Mouse (Mus musculus): ENCODE measurements around the gene Tal1. TPM values are rescaled to one million over a fixed set of nuclear protein-coding genes. Genes with fewer than 3 reads are reported as not detected.

Tal1 gene
- polyA plus RNA-seq, 1 experiment: 1.3 TPM

DNA sequence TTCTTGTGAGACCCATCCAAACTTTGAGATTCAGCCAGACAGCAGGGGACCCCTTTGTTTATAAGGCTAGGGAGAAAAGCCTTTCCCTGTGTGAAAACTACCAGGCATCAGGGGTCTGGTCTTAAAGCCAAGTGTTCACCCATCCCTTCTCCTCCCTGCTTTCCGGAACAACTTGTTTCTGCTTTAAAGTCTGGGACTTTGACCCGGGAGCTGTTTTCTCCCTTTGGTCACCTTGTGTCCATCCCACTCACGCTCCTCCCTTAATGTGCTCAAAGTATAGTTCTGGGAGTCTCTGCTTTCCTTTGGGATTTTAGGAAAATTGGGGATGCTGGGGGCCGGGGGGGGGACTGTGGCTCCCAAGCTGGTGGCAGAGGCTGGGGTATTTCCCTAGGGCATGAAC, 30.0 kb downstream of the Tal1 start:
- no peak overlapping the region for H3K4me3 ChIP-seq (ENCODE audit: control insufficient read depth, low read depth, low read length)
- TF ChIP-seq CTCF (IDR thresholded peaks at IDR 0.05; ENCODE audit: control insufficient read depth, insufficient read depth, insufficient replicate concordance, low read depth, low read length) (no peak), POLR2A (IDR thresholded peaks at IDR 0.05; ENCODE audit: control insufficient read depth, low read depth, low read length) (no peak)
- no peaks in the 10 kb centered on the region for H3K36me3 ChIP-seq (ENCODE audit: control insufficient read depth, insufficient read depth, low read length)
- H3K4me1 ChIP-seq (ENCODE audit: control insufficient read depth, insufficient read depth, low read length): peaks cover 7% of the 10 kb centered on the region
- no peaks in the 10 kb centered on the region for H3K27me3 ChIP-seq (ENCODE audit: control insufficient read depth, insufficient read depth, low read length)
- no peak overlapping the region for H3K27ac ChIP-seq (ENCODE audit: control insufficient read depth, insufficient read depth, low read depth, low read length)

- no peak for TF ChIP-seq CTCF (IDR thresholded peaks at IDR 0.05; ENCODE audit: control insufficient read depth, insufficient read depth, insufficient replicate concordance, low read depth, low read length)
- TF ChIP-seq POLR2A (IDR thresholded peaks at IDR 0.05; ENCODE audit: control insufficient read depth, low read depth, low read length): no peak
- Histone ChIP-seq H3K4me1 (ENCODE audit: control insufficient read depth, insufficient read depth, low read length) (peaks cover 7% of the 10 kb centered on the region), H3K36me3 (ENCODE audit: control insufficient read depth, insufficient read depth, low read length) (no peaks in the 10 kb centered on the region), H3K27me3 (ENCODE audit: control insufficient read depth, insufficient read depth, low read length) (no peaks in the 10 kb centered on the region), H3K4me3 (ENCODE audit: control insufficient read depth, low read depth, low read length) (no peak overlapping the region), H3K27ac (ENCODE audit: control insufficient read depth, insufficient read depth, low read depth, low read length) (no peak overlapping the region)
These were observed 30.7 kb downstream of the Tal1 start for GRCm38 (mm10) chr4:115086763-115087415.

- Histone ChIP-seq H3K27me3 (ENCODE audit: control insufficient read depth, insufficient read depth, low read length) (no peaks in the 10 kb centered on the region), H3K27ac (ENCODE audit: control insufficient read depth, insufficient read depth, low read depth, low read length) (no peak within 1 kb of the TSS), H3K4me3 (ENCODE audit: control insufficient read depth, low read depth, low read length) (peak within 1 kb of the TSS; percentile 60), H3K36me3 (ENCODE audit: control insufficient read depth, insufficient read depth, low read length) (no peaks in the 10 kb centered on the region), H3K4me1 (ENCODE audit: control insufficient read depth, insufficient read depth, low read length) (peaks cover 7% of the 10 kb centered on the region)
- TF ChIP-seq CTCF (IDR thresholded peaks at IDR 0.05; ENCODE audit: control insufficient read depth, insufficient read depth, insufficient replicate concordance, low read depth, low read length) (no peak), POLR2A (IDR thresholded peaks at IDR 0.05; ENCODE audit: control insufficient read depth, low read depth, low read length) (no peak)
These were observed 32.5 kb downstream of the Tal1 start, which contains the start of gene Pdzk1ip1 for GRCm38 (mm10) chr4:115088611-115089338. Gene Pdzk1ip1, plus strand, starts transcription at chr4:115088708.

GRCm38 (mm10) chr4:115090592-115090991, 34.4 kb downstream of the Tal1 start:
- Histone ChIP-seq H3K27me3 (ENCODE audit: control insufficient read depth, insufficient read depth, low read length) (no peaks in the 10 kb centered on the region), H3K27ac (ENCODE audit: control insufficient read depth, insufficient read depth, low read depth, low read length) (no peak overlapping the region)

DNA sequence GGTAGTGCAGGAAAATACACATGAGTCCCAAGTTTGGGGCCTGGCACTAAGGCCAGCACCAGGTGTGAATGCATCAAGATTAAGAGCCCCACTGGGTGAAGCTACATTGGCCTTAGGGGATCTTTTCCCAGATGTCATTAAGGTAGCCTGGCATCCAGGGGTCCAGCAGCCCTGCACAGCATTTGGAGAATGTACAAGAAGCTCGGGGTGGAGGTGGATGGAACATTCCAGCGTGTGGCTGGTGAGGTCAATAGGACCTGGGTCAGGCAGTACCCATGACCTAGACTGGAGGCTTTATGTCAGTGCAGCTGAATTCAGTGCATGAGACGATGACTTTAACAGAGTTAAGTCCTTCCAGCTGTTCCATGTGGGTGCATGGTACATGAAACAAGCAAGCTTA, 35.6 kb downstream of the Tal1 start:
- H3K27me3 ChIP-seq (ENCODE audit: control insufficient read depth, insufficient read depth, low read length): no peaks in the 10 kb centered on the region
- TF ChIP-seq POLR2A (IDR thresholded peaks at IDR 0.05; ENCODE audit: control insufficient read depth, low read depth, low read length): no peak
- H3K4me3 ChIP-seq (ENCODE audit: control insufficient read depth, low read depth, low read length): peak overlapping the region; percentile 77

More at GRCm38 (mm10) chr4:115090592-115090991, 34.4 kb downstream of the Tal1 start:
- Histone ChIP-seq H3K36me3 (ENCODE audit: control insufficient read depth, insufficient read depth, low read length) (no peaks in the 10 kb centered on the region), H3K4me1 (ENCODE audit: control insufficient read depth, insufficient read depth, low read length) (peaks cover 11% of the 10 kb centered on the region), H3K4me3 (ENCODE audit: control insufficient read depth, low read depth, low read length) (peak overlapping the region; percentile 77)
- TF ChIP-seq CTCF (IDR thresholded peaks at IDR 0.05; ENCODE audit: control insufficient read depth, insufficient read depth, insufficient replicate concordance, low read depth, low read length): no peak
- TF ChIP-seq POLR2A (IDR thresholded peaks at IDR 0.05; ENCODE audit: control insufficient read depth, low read depth, low read length): no peak; the same call in 1 of the 2 replicates

GRCm38 (mm10) chr4:115093331-115093864, 37.2 kb downstream of the Tal1 start:
- Histone ChIP-seq H3K27me3 (ENCODE audit: control insufficient read depth, insufficient read depth, low read length) (no peaks in the 10 kb centered on the region; the same call in 1 of the 2 replicates), H3K27ac (ENCODE audit: control insufficient read depth, insufficient read depth, low read depth, low read length) (no peak overlapping the region), H3K4me3 (ENCODE audit: control insufficient read depth, low read depth, low read length) (no peak overlapping the region), H3K36me3 (ENCODE audit: control insufficient read depth, insufficient read depth, low read length) (no peaks in the 10 kb centered on the region), H3K4me1 (ENCODE audit: control insufficient read depth, insufficient read depth, low read length) (peaks cover 17% of the 10 kb centered on the region)
- TF ChIP-seq CTCF (IDR thresholded peaks at IDR 0.05; ENCODE audit: control insufficient read depth, insufficient read depth, insufficient replicate concordance, low read depth, low read length): no peak
- no peak for TF ChIP-seq POLR2A (IDR thresholded peaks at IDR 0.05; ENCODE audit: control insufficient read depth, low read depth, low read length)

More for the DNA sequence above, 35.6 kb downstream of the Tal1 start:
- Histone ChIP-seq H3K4me1 (ENCODE audit: control insufficient read depth, insufficient read depth, low read length) (peaks cover 19% of the 10 kb centered on the region), H3K27ac (ENCODE audit: control insufficient read depth, insufficient read depth, low read depth, low read length) (no peak overlapping the region), H3K36me3 (ENCODE audit: control insufficient read depth, insufficient read depth, low read length) (no peaks in the 10 kb centered on the region)

- Histone ChIP-seq H3K27me3 (ENCODE audit: control insufficient read depth, insufficient read depth, low read length) (no peaks in the 10 kb centered on the region; the same call in 1 of the 2 replicates), H3K4me1 (ENCODE audit: control insufficient read depth, insufficient read depth, low read length) (peaks cover 14% of the 10 kb centered on the region)
- TF ChIP-seq POLR2A (IDR thresholded peaks at IDR 0.05; ENCODE audit: control insufficient read depth, low read depth, low read length) (no peak), CTCF (IDR thresholded peaks at IDR 0.05; ENCODE audit: control insufficient read depth, insufficient read depth, insufficient replicate concordance, low read depth, low read length) (no peak)
These were observed 37.8 kb downstream of the Tal1 start for GRCm38 (mm10) chr4:115094056-115094455.

More at GRCm38 (mm10) chr4:115094056-115094455, 37.8 kb downstream of the Tal1 start:
- H3K4me3 ChIP-seq (ENCODE audit: control insufficient read depth, low read depth, low read length): no peak overlapping the region
- no peaks in the 10 kb centered on the region for H3K36me3 ChIP-seq (ENCODE audit: control insufficient read depth, insufficient read depth, low read length)
- H3K27ac ChIP-seq (ENCODE audit: control insufficient read depth, insufficient read depth, low read depth, low read length): no peak overlapping the region
